Mouse (Mus musculus) thymus, adult 2 months (tissue): Measurements from ENCODE around the gene Klhl7.

Source experiments
- CTCF ChIP-seq: fragments of 200-500 bp; IDR thresholded peaks from 2 replicates; pipeline ENCODE4 v1.5.1; 2012; ENCODE audit warnings: mild to moderate bottlenecking, control low read depth, low read length, moderate library complexity, borderline replicate concordance; ENCODE audit not compliant: control insufficient read depth, poor library complexity, insufficient read depth; ENCODE audit errors: extremely low read depth
- POLR2A ChIP-seq: fragments of 200-500 bp; IDR thresholded peaks from 2 replicates; pipeline ENCODE4 v1.6.1; 2012; ENCODE audit warnings: mild to moderate bottlenecking, low read length, control low read depth, moderate library complexity; ENCODE audit not compliant: control insufficient read depth, poor library complexity, insufficient read depth; ENCODE audit errors: extremely low read depth

- TF ChIP-seq CTCF (no peak), POLR2A (no peak)
These were observed 108.1 kb downstream of the Klhl7 start for GRCm38 (mm10) chr5:24208505-24208904.
